Mouse (Mus musculus) liver, postnatal 0 days (tissue): ENCODE measurements around the gene Uqcc2.

Experiments used
- CTCF ChIP-seq: sonication (generic); IDR thresholded peaks from 2 replicates; pipeline ENCODE4 v1.5.1; 2016; ENCODE audit warnings: antibody characterized with exemption, low read depth
- EP300 ChIP-seq: IDR thresholded peaks from 2 replicates; pipeline ENCODE4 v1.6.1; 2016; ENCODE audit warnings: antibody characterized with exemption, low read depth, mild to moderate bottlenecking

- TF ChIP-seq CTCF (no peak), EP300 (no peak)
Observed at GRCm38 (mm10) chr17:27125669-27126202, 8.0 kb downstream of the Uqcc2 start.
